Mouse (Mus musculus): ENCODE results near the gene Noxo1. TPM values are rescaled to one million over a fixed set of nuclear protein-coding genes. Genes with fewer than 3 reads are reported as not detected.
A peak's percentile ranks its signal among the peaks of the same experiment; 100 is the strongest.

The Noxo1 gene
- polyA plus RNA-seq, 2 experiments = 0.25 to 0.97 TPM

GRCm38 (mm10) chr17:24699473-24699872 lies 3.4 kb downstream of the Noxo1 start:
- H3K4me2 ChIP-seq (ENCODE audit: low read depth) = no peak overlapping the region
- 69% methylated on average over 2 of the region's 2 CpGs for WGBS (ENCODE audit: insufficient replicate concordance)

GRCm38 (mm10) chr17:24701251-24701650 lies 5.2 kb downstream of the Noxo1 start:
- Histone ChIP-seq H3K27me3 (ENCODE audit: control insufficient read depth, insufficient read depth, low read length) (no peaks in the 10 kb centered on the region), H3K9ac (replicated peaks) (no peak overlapping the region), H3K4me1 (replicated peaks; ENCODE audit: control insufficient read depth in 2 of 2, insufficient read depth in 2 of 2, low read length in 1 of 2) (peaks cover 6 to 7% of the 10 kb centered on the region in 2 experiments), H3K27ac (no peak overlapping the region), H3K4me3 (ENCODE audit: insufficient read depth in 1 of 2, low read depth in 2 of 2, low read length in 2 of 2) (no peak overlapping the region), H3K9me3 (ENCODE audit: control insufficient read depth, low read length) (no peaks in the 10 kb centered on the region), H3K36me3 (replicated peaks; ENCODE audit: control insufficient read depth, insufficient read depth, low read depth) (peaks cover 14% of the 10 kb centered on the region), H3K4me2 (ENCODE audit: low read depth) (no peak overlapping the region)
- ATAC-seq (ENCODE audit: insufficient read depth) (no peak), DNase-seq (ENCODE audit: low read depth in 3 of 3, low spot score in 3 of 3) (no peak)
- 81% methylated on average over 9 of the region's 9 CpGs for WGBS (ENCODE audit: insufficient replicate concordance)
- TF ChIP-seq EP300 (IDR thresholded peaks at IDR 0.05; ENCODE audit: low read depth) (no peak), CTCF (IDR thresholded peaks at IDR 0.05; ENCODE audit: low read depth) (no peak)

More at GRCm38 (mm10) chr17:24699473-24699872, 3.4 kb downstream of the Noxo1 start:
- H3K36me3 ChIP-seq (replicated peaks; ENCODE audit: control insufficient read depth, insufficient read depth, low read depth) = peaks cover 14% of the 10 kb centered on the region
- DNase-seq (ENCODE audit: low read depth in 3 of 3, low spot score in 3 of 3) (no peak), ATAC-seq (ENCODE audit: insufficient read depth) (no peak)
- H3K4me3 ChIP-seq (ENCODE audit: insufficient read depth in 1 of 2, low read depth in 2 of 2, low read length in 2 of 2) = no peak overlapping the region
- no peak overlapping the region for H3K9ac ChIP-seq (replicated peaks)
- H3K9me3 ChIP-seq (ENCODE audit: control insufficient read depth, low read length) = no peaks in the 10 kb centered on the region
- H3K27me3 ChIP-seq (ENCODE audit: control insufficient read depth, insufficient read depth, low read length) = no peaks in the 10 kb centered on the region
- peaks cover 6 to 8% of the 10 kb centered on the region in 2 experiments for H3K4me1 ChIP-seq (replicated peaks; ENCODE audit: control insufficient read depth in 2 of 2, insufficient read depth in 2 of 2, low read length in 1 of 2)
- no peak for TF ChIP-seq CTCF (IDR thresholded peaks at IDR 0.05; ENCODE audit: low read depth)
- no peak for TF ChIP-seq EP300 (IDR thresholded peaks at IDR 0.05; ENCODE audit: low read depth)
- no peak overlapping the region for H3K27ac ChIP-seq

DNA sequence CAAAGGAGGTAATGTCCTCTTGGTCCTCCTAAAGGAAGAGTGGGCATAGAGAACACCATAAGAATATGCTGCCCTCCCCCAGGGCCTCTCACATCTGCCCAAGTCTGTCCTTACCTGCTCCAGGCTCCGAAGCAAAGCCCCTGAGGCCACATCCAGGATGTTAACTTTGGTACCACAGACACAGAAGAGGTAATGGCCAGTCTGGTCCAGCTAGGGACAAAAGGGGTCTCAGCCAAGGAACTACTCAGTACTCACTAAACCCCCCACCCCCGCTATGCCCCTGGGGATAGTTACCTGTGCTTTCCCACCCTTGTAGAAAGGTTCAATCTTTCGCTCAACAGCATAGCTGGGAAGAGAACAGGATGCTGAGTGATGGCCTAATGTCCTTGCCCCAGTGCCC lies 9.8 kb downstream of the Noxo1 start:
- Histone ChIP-seq H3K27ac (no peak overlapping the region), H3K9me3 (ENCODE audit: control insufficient read depth, low read length) (no peaks in the 10 kb centered on the region), H3K4me2 (ENCODE audit: low read depth) (no peak overlapping the region; the same call in 1 of the 2 replicates), H3K4me3 (ENCODE audit: insufficient read depth in 1 of 2, low read depth in 2 of 2, low read length in 2 of 2) (no peak overlapping the region), H3K4me1 (replicated peaks; ENCODE audit: control insufficient read depth in 2 of 2, insufficient read depth in 2 of 2, low read length in 1 of 2) (peaks cover 12 to 14% of the 10 kb centered on the region in 2 experiments), H3K27me3 (ENCODE audit: control insufficient read depth, insufficient read depth, low read length) (no peaks in the 10 kb centered on the region), H3K9ac (replicated peaks) (no peak overlapping the region), H3K36me3 (replicated peaks; ENCODE audit: control insufficient read depth, insufficient read depth, low read depth) (peaks cover 14% of the 10 kb centered on the region)
- TF ChIP-seq CTCF (IDR thresholded peaks at IDR 0.05; ENCODE audit: low read depth) = no peak
- no peak for ATAC-seq (ENCODE audit: insufficient read depth)
- 80% methylated on average over 3 of the region's 3 CpGs for WGBS (ENCODE audit: insufficient replicate concordance)
- no peak for DNase-seq (ENCODE audit: low read depth in 3 of 3, low spot score in 3 of 3)

DNA sequence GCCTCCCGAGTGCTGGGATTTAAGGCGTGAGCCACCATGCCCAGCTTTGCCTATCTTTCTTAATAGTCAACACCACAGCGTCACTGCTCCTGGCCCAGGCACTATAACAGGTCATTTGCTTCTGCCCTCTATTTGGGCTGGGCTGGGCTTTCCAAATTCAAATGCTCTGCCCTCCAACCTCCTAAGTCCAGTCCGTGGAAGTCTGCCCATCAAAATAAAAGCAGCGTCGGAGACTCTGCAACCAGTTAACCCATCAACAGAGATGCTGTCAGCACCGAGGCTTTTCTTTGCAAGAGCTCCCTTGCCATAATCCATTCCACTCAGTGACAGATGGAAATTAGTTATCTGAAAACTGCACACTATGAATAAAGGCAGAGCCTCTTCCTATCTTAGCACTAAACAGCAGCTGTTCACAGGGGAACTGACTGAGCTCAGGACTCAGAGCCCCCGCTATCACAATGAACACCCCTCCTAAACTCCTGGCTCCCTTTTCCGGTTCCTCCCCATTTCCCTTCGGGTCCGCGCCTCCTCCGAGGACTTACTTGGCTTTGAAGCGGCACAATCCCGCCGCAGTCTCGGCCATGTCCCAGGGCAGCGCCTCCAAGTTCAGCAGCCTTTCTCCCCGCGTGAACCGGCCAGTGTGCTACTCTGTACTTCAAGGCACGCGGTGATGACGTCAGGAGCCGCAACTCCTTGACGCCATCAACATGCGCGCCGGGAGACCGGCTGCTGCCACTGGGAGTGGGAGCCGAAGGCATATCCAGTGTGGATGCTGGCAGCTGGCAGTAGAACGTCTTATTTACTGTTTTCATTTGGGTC lies 11.2 kb downstream of the Noxo1 start, which contains the start of gene Tbl3:
Gene Tbl3 (minus strand): TSS at position 679 of the 819 bp plus-strand sequence.
- H3K4me3 ChIP-seq (ENCODE audit: insufficient read depth in 1 of 2, low read depth in 2 of 2, low read length in 2 of 2) = peak within 1 kb of the TSS; percentile 72 to 86
- H3K27ac ChIP-seq = peak within 1 kb of the TSS; percentile 90
- peaks cover 12 to 14% of the 10 kb centered on the region in 2 experiments for H3K4me1 ChIP-seq (replicated peaks; ENCODE audit: control insufficient read depth in 2 of 2, insufficient read depth in 2 of 2, low read length in 1 of 2)
- DNase-seq (ENCODE audit: low read depth in 3 of 3, low spot score in 3 of 3) (peak; percentile 85 to 90 (median 88)), ATAC-seq (ENCODE audit: insufficient read depth) (peak; percentile 89)
- no peaks in the 10 kb centered on the region for H3K9me3 ChIP-seq (ENCODE audit: control insufficient read depth, low read length)
- peak within 1 kb of the TSS; percentile 83 for H3K9ac ChIP-seq (replicated peaks)
- no peaks in the 10 kb centered on the region for H3K27me3 ChIP-seq (ENCODE audit: control insufficient read depth, insufficient read depth, low read length)
- 1% methylated on average over 32 of the region's 32 CpGs for WGBS (ENCODE audit: insufficient replicate concordance)
- TF ChIP-seq CTCF (IDR thresholded peaks at IDR 0.05; ENCODE audit: low read depth) = no peak; the same call in 1 of the 2 replicates
- TF ChIP-seq EP300 (IDR thresholded peaks at IDR 0.05; ENCODE audit: low read depth) = peak; percentile 38; the same call in 1 of the 2 replicates
- peaks cover 6% of the 10 kb centered on the region for H3K36me3 ChIP-seq (replicated peaks; ENCODE audit: control insufficient read depth, insufficient read depth, low read depth)
- peak within 1 kb of the TSS; percentile 97 for H3K4me2 ChIP-seq (ENCODE audit: low read depth)

GRCm38 (mm10) chr17:24707801-24708425 lies 11.9 kb downstream of the Noxo1 start:
- Histone ChIP-seq H3K9ac (replicated peaks) (peak overlapping the region; percentile 83), H3K4me1 (replicated peaks; ENCODE audit: control insufficient read depth in 2 of 2, insufficient read depth in 2 of 2, low read length in 1 of 2) (peaks cover 12 to 14% of the 10 kb centered on the region in 2 experiments), H3K27ac (peak overlapping the region; percentile 90), H3K9me3 (ENCODE audit: control insufficient read depth, low read length) (no peaks in the 10 kb centered on the region), H3K4me3 (ENCODE audit: insufficient read depth in 1 of 2, low read depth in 2 of 2, low read length in 2 of 2) (peak overlapping the region; percentile 72 to 86), H3K27me3 (ENCODE audit: control insufficient read depth, insufficient read depth, low read length) (no peaks in the 10 kb centered on the region), H3K4me2 (ENCODE audit: low read depth) (peak overlapping the region; percentile 97), H3K36me3 (replicated peaks; ENCODE audit: control insufficient read depth, insufficient read depth, low read depth) (peaks cover 4% of the 10 kb centered on the region; the same call in 1 of the 2 replicates)
- 3% methylated on average over 24 of the region's 24 CpGs for WGBS (ENCODE audit: insufficient replicate concordance)
- ATAC-seq (ENCODE audit: insufficient read depth) (peak; percentile 61; the same call in 1 of the 2 replicates), DNase-seq (ENCODE audit: low read depth in 3 of 3, low spot score in 3 of 3) (no peak)
- TF ChIP-seq CTCF (IDR thresholded peaks at IDR 0.05; ENCODE audit: low read depth) (no peak), EP300 (IDR thresholded peaks at IDR 0.05; ENCODE audit: low read depth) (no peak)
